Mouse (Mus musculus) skeletal muscle tissue, adult 2 months (tissue): ENCODE data around the gene R3hdm4.
A peak's percentile ranks its signal among the peaks of the same experiment; 100 is the strongest.

Experiments used
- DNase-seq: peaks from one replicate; pipeline ENCODE4 v3.0.0-alpha.2; 2012; ENCODE audit warnings: low read depth, low spot score

The R3hdm4 gene

GRCm38 (mm10) chr10:79924998-79925784 is 4.2 kb upstream of the R3hdm4 start:
- DNase-seq: peak; percentile 87

- DNase-seq: no peak
These were observed 564 bp upstream of the R3hdm4 start for GRCm38 (mm10) chr10:79921572-79921971.

GRCm38 (mm10) chr10:79920056-79920890 is 735 bp downstream of the R3hdm4 start:
- no peak for DNase-seq

DNA sequence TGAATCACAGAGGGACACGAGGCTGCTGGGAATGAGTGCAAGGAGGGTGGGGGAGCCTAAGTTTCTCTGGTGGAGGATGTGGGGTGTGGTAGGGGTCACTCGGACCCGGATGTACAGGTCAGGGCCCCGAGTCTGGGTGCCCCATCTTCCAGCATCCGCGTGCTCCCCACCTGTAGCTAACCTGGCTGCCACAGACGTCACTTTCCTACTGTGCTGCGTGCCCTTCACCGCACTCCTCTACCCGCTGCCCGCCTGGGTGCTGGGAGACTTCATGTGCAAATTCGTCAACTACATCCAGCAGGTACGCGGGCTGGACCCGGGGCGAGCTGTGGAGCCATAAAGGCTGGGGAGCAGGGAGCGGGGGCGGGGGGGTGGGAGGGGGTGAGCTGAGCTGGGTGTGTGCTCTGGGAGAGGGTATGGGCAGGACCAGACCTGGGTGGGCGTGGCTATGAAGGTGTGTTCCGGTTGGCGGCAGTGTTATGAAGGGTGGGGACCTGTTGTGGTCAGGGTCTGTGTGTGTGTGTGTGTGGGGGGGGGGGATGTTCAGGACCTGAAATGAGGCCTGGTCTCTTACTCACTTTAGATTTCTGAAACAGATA is 1.7 kb downstream of the R3hdm4 start:
- DNase-seq: no peak

DNA sequence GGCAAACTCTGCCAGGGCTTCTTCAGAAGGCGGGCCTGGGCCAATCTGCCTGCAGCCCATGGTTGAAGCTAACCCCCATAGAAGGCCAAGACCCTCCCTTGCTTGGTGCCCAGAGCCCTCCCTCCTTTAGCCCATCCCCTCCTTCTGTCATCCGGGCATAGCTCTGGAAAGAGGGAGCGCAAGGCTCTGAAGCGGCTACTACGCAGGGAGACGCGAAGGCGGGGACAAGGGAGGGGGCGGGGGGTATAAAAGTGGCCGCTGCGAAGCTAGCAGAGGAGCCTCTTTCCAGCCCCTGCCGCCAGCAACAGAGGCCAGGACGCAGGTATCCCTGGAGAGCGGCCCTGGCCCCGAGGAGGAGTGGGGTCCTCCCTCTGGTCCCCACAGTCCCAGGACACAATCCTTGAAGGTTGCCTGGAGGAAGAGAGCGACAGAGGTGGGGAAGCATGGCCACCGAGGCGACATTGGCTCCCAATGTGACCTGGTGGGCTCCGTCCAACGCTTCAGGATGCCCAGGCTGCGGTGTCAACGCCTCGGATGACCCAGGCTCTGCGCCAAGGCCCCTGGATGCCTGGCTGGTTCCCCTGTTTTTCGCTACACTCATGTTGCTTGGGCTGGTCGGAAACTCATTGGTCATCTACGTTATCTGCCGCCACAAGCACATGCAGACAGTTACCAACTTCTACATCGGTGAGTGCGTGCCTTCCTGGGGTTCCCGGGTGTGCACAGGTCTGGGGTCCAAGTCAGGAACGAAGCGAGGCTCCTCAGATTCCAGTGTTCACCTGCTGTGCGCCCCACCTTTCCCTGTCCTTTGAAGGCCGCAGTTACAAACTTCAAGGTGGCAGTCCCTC is 2.6 kb downstream of the R3hdm4 start:
- DNase-seq: no peak

- DNase-seq: no peak
These were observed 3.4 kb downstream of the R3hdm4 start for GRCm38 (mm10) chr10:79917532-79918100.

GRCm38 (mm10) chr10:79916808-79917531 is 4.0 kb downstream of the R3hdm4 start, which contains the start of gene Kiss1r:
Kiss1r (plus strand) TSS chr10:79916971.
- DNase-seq: peak; percentile 57

DNA sequence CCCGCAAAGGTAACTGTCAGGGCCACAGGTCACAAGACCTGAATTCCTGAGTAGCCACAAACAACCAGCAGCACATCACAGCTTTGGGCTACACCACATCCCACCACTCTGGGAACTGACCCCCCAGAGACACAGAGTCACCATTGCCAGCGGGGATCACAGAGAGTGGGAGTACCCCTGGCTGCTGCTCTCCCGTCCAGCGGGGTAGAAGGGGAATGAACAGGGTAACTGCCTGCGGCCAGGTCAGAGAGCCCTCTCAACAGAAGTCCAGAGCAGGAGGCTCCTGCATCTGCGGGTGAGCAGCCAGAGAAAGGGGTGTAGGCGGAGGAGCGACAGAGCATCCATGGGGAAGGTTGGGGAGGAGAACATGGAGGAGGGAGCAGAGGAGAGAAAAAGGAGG is 4.9 kb downstream of the R3hdm4 start:
- DNase-seq: no peak

DNA sequence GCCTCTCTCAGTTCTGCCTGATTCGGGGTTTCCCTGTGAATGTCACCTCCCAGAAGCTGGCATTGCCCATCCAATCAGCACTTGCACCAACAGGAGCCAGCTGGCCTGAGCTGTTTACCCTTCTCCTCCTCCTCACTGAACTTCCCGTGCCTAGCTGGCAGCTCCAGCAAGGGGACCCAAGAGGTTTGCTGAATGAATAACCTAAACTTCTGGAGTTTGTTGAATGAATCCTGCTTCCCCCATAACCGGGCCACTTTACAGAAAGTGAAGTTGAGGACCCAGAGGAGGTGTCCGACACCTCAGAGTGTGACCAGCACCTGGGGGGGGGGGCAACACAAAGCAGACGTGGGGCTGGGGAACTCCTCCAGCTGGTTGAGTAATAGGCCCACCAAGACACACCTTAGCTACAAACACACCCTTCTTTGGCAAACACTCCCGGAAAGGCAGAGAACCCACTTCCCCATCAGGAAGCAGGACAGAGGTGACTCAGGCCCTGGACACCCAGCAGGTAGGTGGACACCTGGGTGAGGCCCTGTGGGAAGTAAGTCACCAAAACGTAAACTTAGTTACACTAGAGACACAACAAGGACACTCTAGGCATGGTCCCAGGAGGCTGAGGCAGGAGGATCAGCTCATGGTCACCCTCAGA is 5.9 kb downstream of the R3hdm4 start:
- DNase-seq: no peak

- no peak for DNase-seq
These were observed 6.7 kb downstream of the R3hdm4 start for GRCm38 (mm10) chr10:79914131-79914947.

DNA sequence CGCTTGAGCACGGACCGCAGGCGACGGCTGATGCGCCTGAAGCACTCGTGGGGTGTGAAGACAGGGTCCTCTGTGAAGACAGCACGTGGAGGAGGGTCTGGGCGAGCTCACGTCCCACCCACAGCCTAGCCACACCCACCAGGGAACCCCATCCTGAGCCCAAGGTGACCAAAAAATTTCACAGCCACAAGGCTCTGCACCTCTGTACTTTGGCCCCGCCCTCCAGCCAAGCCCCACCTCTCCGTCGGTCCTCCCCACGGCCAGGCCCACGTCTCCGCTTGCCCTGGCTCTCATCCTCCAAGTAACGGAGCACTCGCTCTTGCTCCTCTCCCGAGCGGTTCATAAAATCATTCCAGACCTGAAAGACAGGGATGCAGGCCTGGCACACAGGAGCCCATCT is 8.6 kb downstream of the R3hdm4 start:
- no peak for DNase-seq

- DNase-seq: no peak
These were observed 10.5 kb downstream of the R3hdm4 start, which contains the start of gene Gm26602 for GRCm38 (mm10) chr10:79910556-79910955. Gm26602 (plus strand) TSS chr10:79910856.

GRCm38 (mm10) chr10:79909092-79909922 is 11.7 kb downstream of the R3hdm4 start:
- no peak for DNase-seq

DNA sequence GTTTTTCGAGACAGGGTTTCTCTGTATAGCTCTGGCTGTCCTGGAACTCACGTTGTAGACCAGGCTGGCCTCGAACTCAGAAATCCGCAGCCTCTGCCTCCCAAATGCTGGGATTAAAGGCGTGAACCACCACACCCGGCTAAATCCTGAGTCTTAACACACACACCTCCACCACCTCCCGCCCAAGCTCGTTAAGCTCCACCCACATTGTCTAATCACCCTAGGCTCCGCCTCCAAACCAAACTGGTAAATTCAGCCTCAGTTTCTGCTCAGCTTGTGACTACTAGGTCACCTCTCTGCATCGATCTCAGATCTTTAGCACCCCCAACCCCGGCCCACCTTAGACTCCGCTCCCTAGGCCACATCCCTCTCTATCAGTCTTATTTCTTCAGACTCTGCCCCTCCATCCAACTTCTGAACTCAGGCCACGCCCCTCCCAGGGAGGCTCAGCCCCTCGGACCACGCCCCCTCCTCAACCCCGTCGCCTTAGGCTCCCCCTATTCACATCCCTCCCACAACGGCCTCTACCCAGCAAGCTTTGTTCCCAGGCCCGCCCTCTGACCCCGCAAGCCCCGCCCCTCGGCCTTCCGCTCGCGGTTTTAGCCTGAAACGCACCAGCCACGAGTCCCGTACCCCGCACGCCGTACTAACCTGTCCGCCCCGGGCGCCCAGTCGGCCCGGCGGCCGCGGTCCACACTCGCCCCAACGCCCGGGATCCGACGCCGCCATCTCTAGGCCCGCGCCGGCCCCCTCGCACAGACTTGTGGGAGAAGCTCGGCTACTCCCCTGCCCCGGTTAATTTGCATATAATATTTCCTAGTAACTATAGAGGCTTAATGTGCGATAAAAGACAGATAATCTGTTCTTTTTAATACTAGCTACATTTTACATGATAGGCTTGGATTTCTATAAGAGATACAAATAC is 12.6 kb downstream of the R3hdm4 start, which contains the start of gene Med16:
Med16 (minus strand) TSS at position 757 of the 925 bp plus-strand sequence.
- DNase-seq: peak; percentile 96

DNA sequence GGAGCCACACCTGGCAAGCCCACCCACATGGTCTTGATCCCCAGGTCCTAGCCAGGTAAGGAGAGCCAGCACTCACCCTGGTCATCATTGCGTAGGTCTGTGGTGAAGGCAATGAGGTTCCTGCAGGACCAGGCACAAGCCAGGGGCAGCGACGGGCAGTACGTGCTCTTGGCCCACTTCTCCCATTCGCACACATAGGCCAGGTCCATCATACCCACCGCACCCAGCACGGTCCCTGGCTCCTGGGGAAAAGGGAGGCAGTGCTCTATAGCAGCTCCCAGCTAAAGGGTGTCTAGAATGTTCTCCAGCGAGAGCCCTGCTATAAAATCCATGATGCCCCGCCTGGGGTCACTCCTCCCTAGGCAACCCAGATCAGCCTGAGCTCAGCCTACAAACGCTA is 13.6 kb downstream of the R3hdm4 start:
- no peak for DNase-seq

DNA sequence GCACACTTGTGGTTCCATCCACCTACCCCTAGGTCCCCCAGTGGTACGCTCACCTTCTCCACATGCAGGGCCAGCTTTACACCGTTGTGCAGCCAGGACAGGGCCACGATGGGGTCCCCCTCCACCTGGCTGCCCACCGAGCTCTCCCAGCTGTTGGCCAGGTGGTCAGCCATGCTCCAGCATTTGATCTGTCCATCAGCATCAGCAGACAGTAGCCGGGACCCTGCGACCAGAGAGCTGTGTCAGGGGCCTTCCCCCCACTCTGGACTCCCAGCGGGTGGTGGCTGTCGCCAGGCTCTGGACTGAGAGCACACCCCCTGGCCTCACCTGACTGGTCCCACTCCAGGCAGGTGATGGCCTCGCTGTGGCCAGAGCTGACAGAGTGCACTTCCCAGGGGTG is 14.3 kb downstream of the R3hdm4 start:
- DNase-seq: no peak

DNA sequence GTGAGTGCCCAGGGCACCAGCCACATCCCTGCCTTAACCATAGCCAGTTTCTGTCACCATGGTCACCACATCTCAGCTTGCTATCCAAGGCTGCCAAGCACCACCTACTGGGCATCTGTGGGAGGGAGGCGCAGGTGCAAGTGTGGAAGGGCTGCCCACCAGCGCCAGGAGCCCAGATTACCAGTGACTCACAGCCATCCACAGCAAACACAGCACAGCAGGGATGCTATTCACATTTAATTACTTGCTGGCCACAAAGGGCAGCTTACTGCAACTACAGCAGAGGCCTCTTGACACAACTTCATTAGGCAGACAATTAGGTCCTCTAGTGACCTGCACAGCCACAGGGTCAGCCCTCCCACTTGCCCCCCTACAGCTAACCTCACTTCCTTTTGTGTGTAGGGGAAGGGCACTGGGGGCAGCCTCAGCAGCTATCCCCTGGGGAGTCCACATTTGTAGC is 20.0 kb downstream of the R3hdm4 start:
- no peak for DNase-seq
